Mouse (Mus musculus) heart, embryonic 13.5 days (tissue): Measurements from ENCODE around the gene Rasgef1b. TPM values are rescaled to one million over a fixed set of nuclear protein-coding genes. Genes with fewer than 3 reads are reported as not detected.
A peak's percentile ranks its signal among the peaks of the same experiment; 100 is the strongest.

Source experiments
- ATAC-seq: fragments of 200-750 bp; cut with Nextera tagmentation; 2 replicates; pipeline ENCODE4 v1.8.0; 2017; ENCODE audit warnings: moderate TSS enrichment; ENCODE audit not compliant: insufficient number of reproducible peaks, low FRiP score, low TSS enrichment; ENCODE audit errors: extremely low read depth
- H3K27ac ChIP-seq: fragments of 300-500 bp; sonication (generic); replicated peaks from 2 replicates; pipeline ENCODE4 v1.5.1; 2015; ENCODE audit warnings: moderate library complexity, mild to moderate bottlenecking, inconsistent platforms
- H3K27me3 ChIP-seq: fragments of 300-500 bp; sonication (generic); replicated peaks from 2 replicates; pipeline ENCODE4 v1.6.1; 2015; ENCODE audit warnings: mild to moderate bottlenecking, inconsistent platforms
- H3K36me3 ChIP-seq: fragments of 300-500 bp; sonication (generic); 2 replicates; pipeline ENCODE4 v1.6.1; 2015; ENCODE audit warnings: mild to moderate bottlenecking, inconsistent platforms
- H3K4me1 ChIP-seq: fragments of 300-500 bp; sonication (generic); 2 replicates; pipeline ENCODE4 v1.6.1; 2015; ENCODE audit warnings: inconsistent platforms
- H3K4me2 ChIP-seq: fragments of 300-500 bp; sonication (generic); 2 replicates; pipeline ENCODE4 v1.6.1; 2015; ENCODE audit warnings: inconsistent platforms, mild to moderate bottlenecking, moderate library complexity
- H3K4me3 ChIP-seq: fragments of 300-500 bp; sonication (generic); 2 replicates; pipeline ENCODE4 v1.5.1; 2015; ENCODE audit warnings: moderate library complexity, mild to moderate bottlenecking, inconsistent platforms
- H3K9ac ChIP-seq: fragments of 300-500 bp; sonication (generic); 2 replicates; pipeline ENCODE4 v1.6.1; 2015; ENCODE audit warnings: inconsistent platforms, mild to moderate bottlenecking, moderate library complexity
- H3K9me3 ChIP-seq: fragments of 300-500 bp; sonication (generic); 2 replicates; pipeline ENCODE4 v1.6.1; 2016; ENCODE audit warnings: inconsistent platforms
- WGBS: fragments of 180-500 bp; shearing (Covaris S2); methylation state at CpG from one replicate; pipeline ENCODE4 v1.1.7; 2015; ENCODE audit warnings: mixed read lengths; 5-methylcytosine and 5-hydroxymethylcytosine counted together
- polyA plus RNA-seq: library from polyadenylated mRNA; unstranded; fragments of >200 nt; fragmentation: Nextera tagmentation; extraction: Ambion mirVana; gene quantifications from 2 replicates; pipeline ENCODE4 v1.2.1, GENCODE M21; 2015

Rasgef1b gene
- polyA plus RNA-seq, 1 experiment from 2014 or later, result 36.7 TPM

GRCm38 (mm10) chr5:99582055-99582454, 146.8 kb downstream of the Rasgef1b start:
- no peak overlapping the region for H3K9ac ChIP-seq
- peak overlapping the region; percentile 29; the same call in 1 of the 2 replicates for H3K27ac ChIP-seq
- H3K9me3 ChIP-seq, result no peaks in the 10 kb centered on the region
- H3K36me3 ChIP-seq, result no peaks in the 10 kb centered on the region
- H3K4me1 ChIP-seq, result peaks cover 17% of the 10 kb centered on the region
- no peaks in the 10 kb centered on the region for H3K27me3 ChIP-seq
- no peak for ATAC-seq
- WGBS, result 26% methylated on average over 5 of the region's 5 CpGs
- H3K4me3 ChIP-seq, result no peak overlapping the region
- no peak overlapping the region for H3K4me2 ChIP-seq

GRCm38 (mm10) chr5:99578692-99579091, 150.2 kb downstream of the Rasgef1b start:
- no peak overlapping the region for H3K9ac ChIP-seq
- no peak overlapping the region for H3K27ac ChIP-seq
- peaks cover 31% of the 10 kb centered on the region for H3K4me1 ChIP-seq
- 11% methylated on average over 4 of the region's 4 CpGs for WGBS
- no peak overlapping the region for H3K4me2 ChIP-seq
- no peaks in the 10 kb centered on the region for H3K27me3 ChIP-seq
- no peaks in the 10 kb centered on the region for H3K9me3 ChIP-seq
- H3K36me3 ChIP-seq, result no peaks in the 10 kb centered on the region
- no peak for ATAC-seq
- H3K4me3 ChIP-seq, result no peak overlapping the region

GRCm38 (mm10) chr5:99575897-99576296, 153.0 kb downstream of the Rasgef1b start:
- Histone ChIP-seq H3K4me2 (peak overlapping the region; percentile 26), H3K27ac (peak overlapping the region; percentile 79), H3K27me3 (no peaks in the 10 kb centered on the region), H3K9ac (no peak overlapping the region), H3K4me1 (peaks cover 31% of the 10 kb centered on the region), H3K9me3 (no peaks in the 10 kb centered on the region), H3K4me3 (no peak overlapping the region), H3K36me3 (no peaks in the 10 kb centered on the region)
- 0 out of 2 replicates have a peak, but pooled peaks have one; percentile 37 for ATAC-seq
- 15% methylated on average over 8 of the region's 8 CpGs for WGBS

- Histone ChIP-seq H3K4me2 (no peak overlapping the region), H3K4me1 (peaks cover 20% of the 10 kb centered on the region), H3K9me3 (no peaks in the 10 kb centered on the region), H3K9ac (no peak overlapping the region), H3K27me3 (no peaks in the 10 kb centered on the region), H3K36me3 (no peaks in the 10 kb centered on the region), H3K4me3 (no peak overlapping the region), H3K27ac (no peak overlapping the region)
- no peak for ATAC-seq
- WGBS, result 50% methylated on average over 8 of the region's 8 CpGs
These were observed 164.2 kb downstream of the Rasgef1b start for GRCm38 (mm10) chr5:99564501-99565323.

GRCm38 (mm10) chr5:99562096-99562495, 166.8 kb downstream of the Rasgef1b start:
- Histone ChIP-seq H3K4me1 (peaks cover 35% of the 10 kb centered on the region), H3K36me3 (no peaks in the 10 kb centered on the region), H3K4me3 (no peak overlapping the region), H3K27me3 (no peaks in the 10 kb centered on the region), H3K27ac (no peak overlapping the region), H3K9me3 (no peaks in the 10 kb centered on the region), H3K4me2 (no peak overlapping the region), H3K9ac (no peak overlapping the region)
- WGBS, result 45% methylated on average over 6 of the region's 6 CpGs
- no peak for ATAC-seq

- no peak overlapping the region for H3K4me3 ChIP-seq
- 49% methylated on average over 3 of the region's 3 CpGs for WGBS
These were observed 169.1 kb downstream of the Rasgef1b start for GRCm38 (mm10) chr5:99559814-99560213.

GRCm38 (mm10) chr5:99558231-99558630, 170.6 kb downstream of the Rasgef1b start:
- no peaks in the 10 kb centered on the region for H3K9me3 ChIP-seq
- no peak overlapping the region for H3K9ac ChIP-seq
- peaks cover 27% of the 10 kb centered on the region for H3K4me1 ChIP-seq
- no peak overlapping the region; the same call in 1 of the 2 replicates for H3K27ac ChIP-seq
- H3K27me3 ChIP-seq, result no peaks in the 10 kb centered on the region
- H3K36me3 ChIP-seq, result no peaks in the 10 kb centered on the region
- no peak overlapping the region for H3K4me2 ChIP-seq
- H3K4me3 ChIP-seq, result no peak overlapping the region
- ATAC-seq, result no peak
- 55% methylated on average over 9 of the region's 9 CpGs for WGBS

More at GRCm38 (mm10) chr5:99559814-99560213, 169.1 kb downstream of the Rasgef1b start:
- no peak for ATAC-seq
- Histone ChIP-seq H3K36me3 (no peaks in the 10 kb centered on the region), H3K9me3 (no peaks in the 10 kb centered on the region), H3K27ac (no peak overlapping the region), H3K4me1 (peaks cover 30% of the 10 kb centered on the region), H3K9ac (no peak overlapping the region), H3K4me2 (no peak overlapping the region), H3K27me3 (no peaks in the 10 kb centered on the region)

- Histone ChIP-seq H3K9ac (no peak overlapping the region), H3K36me3 (no peaks in the 10 kb centered on the region), H3K4me2 (no peak overlapping the region), H3K27ac (no peak overlapping the region), H3K27me3 (no peaks in the 10 kb centered on the region), H3K4me1 (peaks cover 4% of the 10 kb centered on the region), H3K4me3 (no peak overlapping the region), H3K9me3 (no peaks in the 10 kb centered on the region)
- WGBS, result 70% methylated on average over 7 of the region's 7 CpGs
- ATAC-seq, result no peak
These were observed 176.2 kb downstream of the Rasgef1b start for GRCm38 (mm10) chr5:99552645-99553044.

- Histone ChIP-seq H3K27me3 (no peaks in the 10 kb centered on the region), H3K4me1 (0 out of 2 replicates have a peak, but pooled peaks cover 8% of the 10 kb centered on the region), H3K9me3 (no peaks in the 10 kb centered on the region), H3K36me3 (no peaks in the 10 kb centered on the region), H3K4me2 (no peak overlapping the region), H3K9ac (no peak overlapping the region), H3K4me3 (no peak overlapping the region), H3K27ac (no peak overlapping the region)
- ATAC-seq, result no peak
- 59% methylated on average over 6 of the region's 6 CpGs for WGBS
These were observed 184.0 kb downstream of the Rasgef1b start for GRCm38 (mm10) chr5:99544664-99545494.

- ATAC-seq, result no peak
- no peaks in the 10 kb centered on the region for H3K9me3 ChIP-seq
- no peak overlapping the region for H3K27ac ChIP-seq
- H3K36me3 ChIP-seq, result no peaks in the 10 kb centered on the region
- no peaks in the 10 kb centered on the region for H3K27me3 ChIP-seq
- H3K4me2 ChIP-seq, result no peak overlapping the region
- 74% methylated on average over 2 of the region's 2 CpGs for WGBS
- 0 out of 2 replicates have a peak, but pooled peaks cover 8% of the 10 kb centered on the region for H3K4me1 ChIP-seq
- no peak overlapping the region for H3K4me3 ChIP-seq
- no peak overlapping the region for H3K9ac ChIP-seq
These were observed 186.7 kb downstream of the Rasgef1b start for GRCm38 (mm10) chr5:99541999-99542765.
